ENCODE assay signal across 7 mouse cellular contexts in the genomic region with DNA sequence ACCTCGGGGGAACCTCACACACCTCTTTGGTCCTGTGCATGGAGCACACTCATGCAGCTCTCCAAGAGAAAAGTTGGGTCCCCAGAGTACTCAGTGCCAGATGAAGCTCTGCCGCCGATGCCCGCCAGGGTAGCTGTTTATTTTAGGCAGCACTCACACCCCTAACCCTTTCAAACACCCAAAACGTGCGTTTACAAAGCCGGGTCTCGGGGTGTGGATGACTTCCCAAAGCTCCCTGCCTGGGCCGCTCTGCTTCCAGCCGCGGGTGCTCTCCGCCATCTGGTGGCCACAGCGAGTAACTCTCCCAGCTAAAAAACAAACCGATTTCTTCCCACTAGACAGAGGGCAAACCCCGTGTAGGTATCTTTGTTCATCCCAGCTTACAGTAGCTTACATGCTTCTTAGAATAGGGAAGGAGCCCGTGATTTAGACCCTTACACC. TPM values are rescaled to one million over a fixed set of nuclear protein-coding genes. Genes with fewer than 3 reads are reported as not detected.
DNase-seq lines count a peak whose midpoint lies in the region; ATAC-seq lines count a peak whose summit lies in the region.

No protein-coding gene starts in this region.

- H3K4me2 ChIP-seq in hindbrain, embryonic 14.5 days (replicated peaks): peak overlapping the region; percentile 39

- peaks cover 11% of the 10 kb centered on the region; the same call in 1 of the 2 replicates for H3K4me1 ChIP-seq in hindbrain, embryonic 14.5 days (replicated peaks; ENCODE audit: control insufficient read depth, insufficient read depth, low read length)

- ATAC-seq in hindbrain, embryonic 14.5 days (ENCODE audit: low FRiP score): peak; percentile 79

- no peak overlapping the region for H3K27ac ChIP-seq in hindbrain, embryonic 14.5 days

- H3K4me3 ChIP-seq in hindbrain, embryonic 14.5 days (replicated peaks; ENCODE audit: low read length): no peak overlapping the region; the same call in 1 of the 2 replicates

- peak; percentile 87 for DNase-seq in ZHBTc4 (ENCODE audit: low read depth, low spot score)
- peak; percentile 89 for DNase-seq in cerebellum, postnatal 10 days
- DNase-seq in frontal cortex, postnatal 36 days (ENCODE audit: low spot score in 2 of 2): peak; percentile 64 to 69
- DNase-seq in hindbrain, embryonic 14.5 days (ENCODE audit: low spot score): peak; percentile 83
- peak; percentile 66 to 75 for DNase-seq in layer of hippocampus, postnatal 14 days (ENCODE audit: low spot score in 2 of 2)
- peak; percentile 71 for DNase-seq in lung, postnatal 36 days
- DNase-seq in right cerebral cortex, postnatal 14 days: peak; percentile 66

- H3K9ac ChIP-seq in hindbrain, embryonic 14.5 days: no peak overlapping the region

- H3K9me3 ChIP-seq in hindbrain, embryonic 14.5 days (ENCODE audit: control insufficient read depth, low read length): no peaks in the 10 kb centered on the region

- H3K27me3 ChIP-seq in hindbrain, embryonic 14.5 days (ENCODE audit: control insufficient read depth, insufficient read depth, low read length): peaks cover 65% of the 10 kb centered on the region

- WGBS in hindbrain, embryonic 14.5 days: under 1% methylated on average over 16 of the region's 16 CpGs

- no peaks in the 10 kb centered on the region for H3K36me3 ChIP-seq in hindbrain, embryonic 14.5 days (replicated peaks; ENCODE audit: control insufficient read depth, insufficient read depth)

RNA-seq across cellular contexts. Expression of a gene that starts 11.6 kb away (rescaled TPM):
- polyA plus RNA-seq in hindbrain, embryonic 14.5 days (2014; fragmentation: Nextera tagmentation; extraction: Ambion mirVana): 0.66 and 1.1 TPM in 2 replicates
- 1 to 10 TPM; 3.1 to 3.5 TPM for total RNA-seq in layer of hippocampus, postnatal 14 days (2021)

RNA-seq across cellular contexts. Expression of a gene that starts 16.5 kb away (rescaled TPM):
- 43.9 and 47.1 TPM in 2 replicates for polyA plus RNA-seq in hindbrain, embryonic 14.5 days (2014; fragmentation: Nextera tagmentation; extraction: Ambion mirVana)
- 10 to 100 TPM; 75.6 to 80.6 TPM for total RNA-seq in layer of hippocampus, postnatal 14 days (2021)
